Mouse (Mus musculus): ENCODE results near the gene Rps15a.

DNA sequence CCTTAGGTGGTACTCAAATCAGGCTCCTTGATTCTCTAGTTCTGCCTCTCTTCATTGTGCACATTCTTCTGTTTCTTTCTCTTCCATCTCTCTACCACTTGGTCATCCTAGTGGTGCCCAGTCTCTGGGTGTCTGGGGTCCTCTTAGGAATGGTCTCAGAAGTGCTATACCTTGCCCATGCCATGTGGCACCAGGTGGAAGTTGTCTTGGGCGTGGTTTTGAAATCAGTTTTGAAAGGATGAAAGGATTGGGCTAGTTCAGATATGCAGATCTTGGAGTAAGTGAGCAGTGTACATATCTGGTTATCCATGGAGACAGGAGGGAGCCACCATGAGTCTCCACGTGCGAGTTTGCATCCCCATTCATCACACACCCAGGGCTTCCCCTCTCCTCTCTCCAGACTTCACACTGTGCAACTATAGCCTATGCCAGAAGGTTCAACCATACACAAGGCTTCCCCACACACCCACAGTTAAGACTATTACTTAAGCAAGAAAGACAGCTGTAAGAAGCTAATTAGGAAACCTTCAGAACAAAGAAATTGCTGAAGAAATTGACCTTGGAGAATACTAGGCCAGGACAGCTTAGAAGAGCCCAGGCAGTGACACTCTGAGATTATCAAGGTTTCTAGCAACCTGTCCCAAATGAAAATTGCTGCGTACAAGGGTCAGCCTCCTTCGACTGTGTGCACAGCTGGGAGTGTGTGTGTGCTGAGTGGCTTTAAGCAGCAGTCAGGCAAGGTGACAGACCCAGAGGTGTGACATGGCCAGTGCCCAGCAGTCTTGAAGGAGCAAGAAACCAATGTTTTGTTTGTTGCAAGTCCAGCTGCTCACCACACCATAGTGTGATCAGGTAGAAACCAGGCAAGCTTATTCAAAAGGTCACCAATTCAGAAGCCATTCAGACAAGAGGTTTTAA is 12.3 kb downstream of the Rps15a start:
- TF ChIP-seq CTCF (IDR thresholded peaks at IDR 0.05; ENCODE audit: insufficient read depth, low read depth, low read length) (no peak), POLR2A (IDR thresholded peaks at IDR 0.05; ENCODE audit: insufficient read depth, low read depth, low read length) (no peak)
